Mouse (Mus musculus) heart, postnatal 4 days (tissue): Measurements from ENCODE around the gene Hdac7. TPM values are rescaled to one million over a fixed set of nuclear protein-coding genes. Genes with fewer than 3 reads are reported as not detected.

ENCODE experiments used
- DNase-seq: peaks from one replicate; pipeline ENCODE4 v3.0.0; 2021
- total RNA-seq, 2 experiments: library from RNA; stranded (reverse); gene quantifications; 2 replicates each; pipeline ENCODE4 v1.2.3; 2021

Gene Hdac7
- total RNA-seq, 2 experiments from 2014 or later: 51.6 to 52.0 TPM

- DNase-seq: peak; percentile 79
Measured at GRCm38 (mm10) chr15:97831242-97831986, 12.9 kb downstream of the Hdac7 start.

- peak; percentile 58 for DNase-seq
Measured at GRCm38 (mm10) chr15:97830788-97831241, 13.5 kb downstream of the Hdac7 start.

- peak; percentile 58 for DNase-seq
Measured at GRCm38 (mm10) chr15:97830253-97830787, 14.0 kb downstream of the Hdac7 start.

GRCm38 (mm10) chr15:97829432-97829831 lies 14.9 kb downstream of the Hdac7 start:
- no peak for DNase-seq

- DNase-seq: peak; percentile 59
Measured at GRCm38 (mm10) chr15:97828901-97829338, 15.4 kb downstream of the Hdac7 start.

- no peak for DNase-seq
Measured at GRCm38 (mm10) chr15:97828221-97828842, 16.0 kb downstream of the Hdac7 start.

GRCm38 (mm10) chr15:97827401-97827800 lies 16.9 kb downstream of the Hdac7 start:
- no peak for DNase-seq

GRCm38 (mm10) chr15:97826588-97827261 lies 17.6 kb downstream of the Hdac7 start:
- DNase-seq: no peak

- no peak for DNase-seq
Measured at GRCm38 (mm10) chr15:97825941-97826587, 18.2 kb downstream of the Hdac7 start.

- peak; percentile 91 for DNase-seq
Measured at GRCm38 (mm10) chr15:97825071-97825940, 19.0 kb downstream of the Hdac7 start.

GRCm38 (mm10) chr15:97824042-97824441 lies 20.3 kb downstream of the Hdac7 start:
- peak; percentile 53 for DNase-seq

GRCm38 (mm10) chr15:97823479-97823878 lies 20.8 kb downstream of the Hdac7 start:
- no peak for DNase-seq

GRCm38 (mm10) chr15:97822545-97823228 lies 21.6 kb downstream of the Hdac7 start:
- DNase-seq: no peak

- DNase-seq: no peak
Measured at GRCm38 (mm10) chr15:97821983-97822363, 22.3 kb downstream of the Hdac7 start.

- peak; percentile 49 for DNase-seq
Measured at GRCm38 (mm10) chr15:97821321-97821982, 22.9 kb downstream of the Hdac7 start.

- no peak for DNase-seq
Measured at GRCm38 (mm10) chr15:97819937-97820336, 24.4 kb downstream of the Hdac7 start.

GRCm38 (mm10) chr15:97816199-97816994 lies 27.9 kb downstream of the Hdac7 start:
- no peak for DNase-seq

- DNase-seq: no peak
Measured at GRCm38 (mm10) chr15:97815254-97815653, 29.0 kb downstream of the Hdac7 start.

- DNase-seq: no peak
Measured at GRCm38 (mm10) chr15:97814703-97815102, 29.6 kb downstream of the Hdac7 start.
